In genomic region chr12:109596726-109597125, GRCm38 (mm10) we compare ENCODE assay signal across 17 mouse cellular contexts. TPM values are rescaled to one million over a fixed set of nuclear protein-coding genes. Genes with fewer than 3 reads are reported as not detected.
DNase-seq lines count a peak whose midpoint lies in the region; ATAC-seq and TF ChIP-seq lines count a peak whose summit lies in the region.
"Had no signal": no experiment of that assay in that cellular context is flagged by ENCODE, and none has a peak within 500 bp of the region (broad histone marks: within the 10 kb centered on the region; RNA-seq: fewer than 3 reads in every experiment).

No protein-coding gene starts in this region.

- H3K27ac ChIP-seq in heart, embryonic 14.5 days (replicated peaks in 1 of 2; ENCODE audit: control insufficient read depth in 1 of 2, insufficient read depth in 1 of 2, low read depth in 2 of 2, low read length in 2 of 2): peak overlapping the region in 1 of 2 experiments; percentile 39; a peak in 1 of 4 replicates
- no peak overlapping the region for H3K27ac ChIP-seq in heart, embryonic 11.5 days (ENCODE audit: low read depth, low read length)
- H3K27ac ChIP-seq in liver, adult 2 months (replicated peaks; ENCODE audit: insufficient read depth, low read depth, low read length): no peak overlapping the region
- H3K27ac ChIP-seq in limb, embryonic 10.5 days: peak overlapping the region; percentile 84; the same call in 1 of the 2 replicates
- no peak overlapping the region for H3K27ac ChIP-seq in forebrain, embryonic 13.5 days

- 42% methylated on average over 3 of the region's 3 CpGs for WGBS in heart, embryonic 14.5 days
- WGBS in heart, embryonic 11.5 days (ENCODE audit: insufficient replicate concordance): 58% methylated on average over 3 of the region's 3 CpGs
- WGBS in liver, adult 2 months: 63% methylated on average over 3 of the region's 3 CpGs
- WGBS in limb, embryonic 10.5 days: 70% methylated on average over 3 of the region's 3 CpGs
- 78% methylated on average over 3 of the region's 3 CpGs for WGBS in forebrain, embryonic 13.5 days

- no peak for TF ChIP-seq CTCF in liver, adult 2 months (IDR thresholded peaks at IDR 0.05; ENCODE audit: low read depth, low read length)

- peak; percentile 6 for DNase-seq in liver, adult 2 months (ENCODE audit: extremely low read depth, low read depth, low spot score)
- DNase-seq in liver (no peak), NIH3T3 (ENCODE audit: low read depth) (peak; percentile 63)
- DNase-seq in limb, embryonic 10.5 days (ENCODE audit: low spot score): no peak
- DNase-seq: adrenal gland, postnatal 10 days; cerebellum, adult 9-10 months; gastrocnemius, postnatal 36 days; right cerebral cortex, postnatal 25 days; thymus, adult 2 months had no signal

- peaks cover 12 to 16% of the 10 kb centered on the region in 2 experiments for H3K4me1 ChIP-seq in heart, embryonic 14.5 days (ENCODE audit: control insufficient read depth in 2 of 2, insufficient read depth in 2 of 2, low read length in 2 of 2)
- peaks cover 4% of the 10 kb centered on the region; the same call in 1 of the 2 replicates for H3K4me1 ChIP-seq in heart, embryonic 11.5 days (ENCODE audit: control insufficient read depth, insufficient read depth, low read length)
- no peaks in the 10 kb centered on the region for H3K4me1 ChIP-seq in liver, adult 2 months (ENCODE audit: control insufficient read depth, insufficient read depth, low read length)
- peaks cover 46% of the 10 kb centered on the region for H3K4me1 ChIP-seq in limb, embryonic 10.5 days
- 0 out of 2 replicates have a peak, but pooled peaks cover 15% of the 10 kb centered on the region for H3K4me1 ChIP-seq in forebrain, embryonic 13.5 days

- no peaks in the 10 kb centered on the region for H3K79me2 ChIP-seq in liver, adult 2 months (ENCODE audit: control insufficient read depth, insufficient read depth, low read length)

- H3K4me3 ChIP-seq in heart, embryonic 14.5 days (ENCODE audit: control insufficient read depth in 1 of 2, insufficient read depth in 1 of 2, low read depth in 1 of 2, low read length in 2 of 2): no peak overlapping the region
- no peak overlapping the region for H3K4me3 ChIP-seq in heart, embryonic 11.5 days (ENCODE audit: low read depth, low read length)
- no peak overlapping the region for H3K4me3 ChIP-seq in liver, adult 2 months (ENCODE audit: insufficient read depth, low read depth, low read length)
- no peak overlapping the region for H3K4me3 ChIP-seq in limb, embryonic 10.5 days
- H3K4me3 ChIP-seq in forebrain, embryonic 13.5 days: no peak overlapping the region
- H3K4me3 ChIP-seq: forebrain, embryonic 10.5 days had no signal

- no peaks in the 10 kb centered on the region for H3K9me3 ChIP-seq in heart, embryonic 14.5 days (ENCODE audit: control insufficient read depth, low read length)
- no peaks in the 10 kb centered on the region for H3K9me3 ChIP-seq in heart, embryonic 11.5 days (replicated peaks; ENCODE audit: control insufficient read depth, low read length)
- H3K9me3 ChIP-seq in limb, embryonic 10.5 days (replicated peaks): 0 out of 2 replicates have a peak, but pooled peaks cover 3% of the 10 kb centered on the region
- no peaks in the 10 kb centered on the region for H3K9me3 ChIP-seq in forebrain, embryonic 13.5 days (replicated peaks)

- H3K27me3 ChIP-seq in heart, embryonic 14.5 days (ENCODE audit: control insufficient read depth, insufficient read depth, low read length): no peaks in the 10 kb centered on the region
- H3K27me3 ChIP-seq in heart, embryonic 11.5 days (ENCODE audit: control insufficient read depth, insufficient read depth, low read length): no peaks in the 10 kb centered on the region
- no peaks in the 10 kb centered on the region for H3K27me3 ChIP-seq in liver, adult 2 months (ENCODE audit: control insufficient read depth, insufficient read depth, low read length)
- H3K27me3 ChIP-seq in limb, embryonic 10.5 days (ENCODE audit: low read depth, poor library complexity, severe bottlenecking): no peaks in the 10 kb centered on the region
- no peaks in the 10 kb centered on the region for H3K27me3 ChIP-seq in forebrain, embryonic 13.5 days

- H3K4me2 ChIP-seq in heart, embryonic 14.5 days (ENCODE audit: low read length): 0 out of 2 replicates have a peak overlapping the region, but pooled peaks have one; percentile 0
- H3K4me2 ChIP-seq in heart, embryonic 11.5 days: no peak overlapping the region
- H3K4me2 ChIP-seq in forebrain, embryonic 13.5 days: no peak overlapping the region

- H3K9ac ChIP-seq in heart, embryonic 14.5 days (ENCODE audit: low read length): no peak overlapping the region
- no peak overlapping the region for H3K9ac ChIP-seq in heart, embryonic 11.5 days (ENCODE audit: low read depth, low read length)
- no peak overlapping the region for H3K9ac ChIP-seq in liver, adult 2 months (ENCODE audit: low read depth, low read length)
- H3K9ac ChIP-seq in forebrain, embryonic 13.5 days: no peak overlapping the region

- peaks cover 20% of the 10 kb centered on the region; the same call in 1 of the 2 replicates for H3K36me3 ChIP-seq in heart, embryonic 14.5 days (ENCODE audit: control insufficient read depth, insufficient read depth, low read length)
- H3K36me3 ChIP-seq in heart, embryonic 11.5 days (ENCODE audit: control insufficient read depth, insufficient read depth, low read length): peaks cover 6% of the 10 kb centered on the region; the same call in 1 of the 2 replicates
- H3K36me3 ChIP-seq in liver, adult 2 months (ENCODE audit: control insufficient read depth, insufficient read depth, low read length): no peaks in the 10 kb centered on the region
- H3K36me3 ChIP-seq in limb, embryonic 10.5 days: peaks cover 62% of the 10 kb centered on the region
- H3K36me3 ChIP-seq in forebrain, embryonic 13.5 days (ENCODE audit: poor library complexity, severe bottlenecking): peaks cover 60% of the 10 kb centered on the region

- no peak for ATAC-seq in heart, embryonic 14.5 days (ENCODE audit: insufficient number of reproducible peaks, insufficient read depth, low FRiP score, low read depth)
- no peak for ATAC-seq in heart, embryonic 11.5 days (replicated peaks; ENCODE audit: insufficient number of reproducible peaks, low FRiP score, low TSS enrichment)
- ATAC-seq in frontal cortex, adult (ENCODE audit: low TSS enrichment): no peak
- ATAC-seq in forebrain, embryonic 13.5 days: no peak
- ATAC-seq: hindbrain, postnatal 0 days had no signal

- no peak for TF ChIP-seq POLR2A in liver, adult 2 months (IDR thresholded peaks at IDR 0.05; ENCODE audit: extremely low read depth, insufficient read depth, low read length)

RNA-seq across cellular contexts. Expression of gene Rtl1, which starts 3.4 kb away (rescaled TPM):
- polyA plus RNA-seq in heart, embryonic 14.5 days (2014; fragmentation: Nextera tagmentation; extraction: Ambion mirVana): 0.53 and 0.54 TPM in 2 replicates
- polyA plus RNA-seq in heart, embryonic 11.5 days (2014; fragmentation: Nextera tagmentation; extraction: Ambion mirVana): 0.56 and 0.69 TPM in 2 replicates
- not detected in 2 replicates for total RNA-seq in liver, adult 2 months (2014; rRNA removed)
- not detected in 2 replicates for polyA plus RNA-seq in liver, adult 2 months (2012; rRNA removed)
- 0.69 and 0.74 TPM in 2 replicates for polyA plus RNA-seq in limb, embryonic 10.5 days (2016; fragmentation: Nextera tagmentation; extraction: Ambion mirVana)
- polyA plus RNA-seq in forebrain, embryonic 13.5 days (2015; fragmentation: Nextera tagmentation; extraction: Ambion mirVana): 0.99 and 1.5 TPM in 2 replicates
- total RNA-seq: gastrocnemius, postnatal 36 days; megakaryocyte progenitor cell, adult 5-6 weeks had no signal
- polyA plus RNA-seq: C2C12 had no signal

Comparison
In these comparisons a context has a peak if more than half of its experiments do, and no peak if none do; other contexts are left out.
1. DNase-seq: peak in liver, adult 2 months (single experiment) and NIH3T3 (single experiment); none in liver (single experiment) and limb, embryonic 10.5 days (single experiment).